Mouse (Mus musculus): ENCODE data around the gene Nudt4. TPM values are rescaled to one million over a fixed set of nuclear protein-coding genes. Genes with fewer than 3 reads are reported as not detected.
A peak's percentile ranks its signal among the peaks of the same experiment; 100 is the strongest.

Gene Nudt4
- polyA plus RNA-seq, 2 experiments = 64.7 to 108 TPM

DNA sequence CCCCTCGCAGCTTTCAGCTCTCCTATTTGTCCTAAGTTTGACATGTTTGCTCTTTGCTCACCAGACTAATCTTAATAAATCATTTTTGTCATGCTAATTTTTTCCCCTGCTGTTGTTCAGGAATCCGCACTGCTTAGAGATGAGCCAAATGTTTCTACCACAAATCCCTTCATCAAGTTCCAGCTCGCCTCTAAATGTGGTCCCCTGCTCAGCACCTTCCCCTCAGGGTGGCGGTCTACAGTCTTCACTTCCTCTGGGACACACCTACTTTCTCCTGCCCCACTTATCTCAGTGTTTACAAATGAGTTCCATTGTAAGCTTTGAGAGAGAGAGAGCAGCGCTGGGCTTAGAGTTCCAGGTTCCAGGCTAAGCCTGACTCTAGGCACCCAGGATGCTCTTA lies 36.6 kb upstream of the Nudt4 start:
- WGBS = 48% methylated on average over 5 of the region's 5 CpGs
- peak; percentile 21 for DNase-seq (ENCODE audit: low spot score)

DNA sequence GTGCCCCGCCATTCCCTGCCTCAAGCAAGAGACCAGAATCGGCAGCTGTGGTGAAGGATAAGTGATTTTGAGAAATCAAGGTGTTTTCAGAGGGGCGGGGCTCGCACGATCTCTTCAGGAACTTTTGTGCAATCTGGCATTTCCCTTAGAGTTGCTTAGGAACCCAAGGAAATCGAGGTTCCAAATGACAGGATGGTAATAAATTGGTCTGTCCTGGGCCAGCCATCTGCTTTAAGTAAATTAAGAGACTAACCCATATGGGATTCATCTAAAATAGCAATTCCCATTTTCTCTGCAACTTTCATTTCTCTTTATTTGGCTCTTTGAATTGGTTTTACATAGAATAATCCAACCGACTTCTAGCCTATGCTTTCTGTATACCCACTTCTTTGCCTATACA lies 35.8 kb upstream of the Nudt4 start:
- no peak for ATAC-seq (ENCODE audit: low FRiP score, low read depth)
- peaks cover 1% of the 10 kb centered on the region; the same call in 1 of the 2 replicates for H3K4me1 ChIP-seq (ENCODE audit: control insufficient read depth, insufficient read depth, low read length)
- no peak overlapping the region for H3K9ac ChIP-seq (ENCODE audit: low read depth, low read length, severe bottlenecking)
- no peak for DNase-seq (ENCODE audit: low spot score)
- no peaks in the 10 kb centered on the region for H3K9me3 ChIP-seq (ENCODE audit: control insufficient read depth, low read length)
- no peaks in the 10 kb centered on the region for H3K36me3 ChIP-seq (ENCODE audit: control insufficient read depth, insufficient read depth, low read length)
- TF ChIP-seq POLR2A (IDR thresholded peaks at IDR 0.05; ENCODE audit: borderline replicate concordance, extremely low read depth, insufficient read depth, insufficient read length) = no peak
- H3K27me3 ChIP-seq (ENCODE audit: control insufficient read depth, insufficient read depth, low read length) = no peaks in the 10 kb centered on the region
- H3K4me2 ChIP-seq (replicated peaks; ENCODE audit: low read depth, low read length, severe bottlenecking) = no peak overlapping the region
- 72% methylated on average over 7 of the region's 7 CpGs for WGBS
- H3K27ac ChIP-seq (replicated peaks; ENCODE audit: low read depth, low read length) = no peak overlapping the region
- no peak overlapping the region for H3K4me3 ChIP-seq (replicated peaks; ENCODE audit: low read length)

More for the DNA sequence above, 36.6 kb upstream of the Nudt4 start:
- Histone ChIP-seq H3K9ac (ENCODE audit: low read depth, low read length, severe bottlenecking) (no peak overlapping the region), H3K36me3 (ENCODE audit: control insufficient read depth, insufficient read depth, low read length) (no peaks in the 10 kb centered on the region), H3K27me3 (ENCODE audit: control insufficient read depth, insufficient read depth, low read length) (no peaks in the 10 kb centered on the region), H3K4me2 (replicated peaks; ENCODE audit: low read depth, low read length, severe bottlenecking) (no peak overlapping the region), H3K4me1 (ENCODE audit: control insufficient read depth, insufficient read depth, low read length) (peaks cover 4% of the 10 kb centered on the region; the same call in 1 of the 2 replicates), H3K27ac (replicated peaks; ENCODE audit: low read depth, low read length) (no peak overlapping the region), H3K4me3 (replicated peaks; ENCODE audit: low read length) (no peak overlapping the region), H3K9me3 (ENCODE audit: control insufficient read depth, low read length) (no peaks in the 10 kb centered on the region)
- ATAC-seq (ENCODE audit: low FRiP score, low read depth) = no peak
- TF ChIP-seq POLR2A (IDR thresholded peaks at IDR 0.05; ENCODE audit: borderline replicate concordance, extremely low read depth, insufficient read depth, insufficient read length) = no peak

- no peaks in the 10 kb centered on the region for H3K27me3 ChIP-seq (ENCODE audit: control insufficient read depth, insufficient read depth, low read length)
- H3K9me3 ChIP-seq (ENCODE audit: control insufficient read depth, low read length) = no peaks in the 10 kb centered on the region
- 81% methylated on average over 15 of the region's 15 CpGs for WGBS
- no peak overlapping the region for H3K27ac ChIP-seq (replicated peaks; ENCODE audit: low read depth, low read length)
- ATAC-seq (ENCODE audit: low FRiP score, low read depth) (no peak), DNase-seq (ENCODE audit: low spot score) (no peak)
- no peaks in the 10 kb centered on the region for H3K36me3 ChIP-seq (ENCODE audit: control insufficient read depth, insufficient read depth, low read length)
- no peak overlapping the region for H3K4me3 ChIP-seq (replicated peaks; ENCODE audit: low read length)
- H3K4me2 ChIP-seq (replicated peaks; ENCODE audit: low read depth, low read length, severe bottlenecking) = no peak overlapping the region
- TF ChIP-seq POLR2A (IDR thresholded peaks at IDR 0.05; ENCODE audit: borderline replicate concordance, extremely low read depth, insufficient read depth, insufficient read length) = no peak
- no peak overlapping the region for H3K9ac ChIP-seq (ENCODE audit: low read depth, low read length, severe bottlenecking)
- H3K4me1 ChIP-seq (ENCODE audit: control insufficient read depth, insufficient read depth, low read length) = no peaks in the 10 kb centered on the region
These were observed 34.2 kb upstream of the Nudt4 start for GRCm38 (mm10) chr10:95598056-95598587.

- Histone ChIP-seq H3K27me3 (ENCODE audit: control insufficient read depth, insufficient read depth, low read length) (no peaks in the 10 kb centered on the region), H3K36me3 (ENCODE audit: control insufficient read depth, insufficient read depth, low read length) (no peaks in the 10 kb centered on the region), H3K27ac (replicated peaks; ENCODE audit: low read depth, low read length) (no peak overlapping the region), H3K4me3 (replicated peaks; ENCODE audit: low read length) (no peak overlapping the region), H3K4me2 (replicated peaks; ENCODE audit: low read depth, low read length, severe bottlenecking) (no peak overlapping the region), H3K4me1 (ENCODE audit: control insufficient read depth, insufficient read depth, low read length) (no peaks in the 10 kb centered on the region), H3K9me3 (ENCODE audit: control insufficient read depth, low read length) (no peaks in the 10 kb centered on the region), H3K9ac (ENCODE audit: low read depth, low read length, severe bottlenecking) (no peak overlapping the region)
- no peak for TF ChIP-seq POLR2A (IDR thresholded peaks at IDR 0.05; ENCODE audit: borderline replicate concordance, extremely low read depth, insufficient read depth, insufficient read length)
- WGBS = 49% methylated on average over 8 of the region's 8 CpGs
- ATAC-seq (ENCODE audit: low FRiP score, low read depth) (no peak), DNase-seq (ENCODE audit: low spot score) (no peak)
These were observed 32.1 kb upstream of the Nudt4 start for GRCm38 (mm10) chr10:95595852-95596639.

- 65% methylated on average over 11 of the region's 11 CpGs for whole genome bisulfite sequencing
- Histone ChIP-seq H3K4me2 (replicated peaks; ENCODE audit: low read depth, low read length, severe bottlenecking) (no peak overlapping the region), H3K9me3 (ENCODE audit: control insufficient read depth, low read length) (no peaks in the 10 kb centered on the region), H3K27ac (replicated peaks; ENCODE audit: low read depth, low read length) (no peak overlapping the region), H3K4me1 (ENCODE audit: control insufficient read depth, insufficient read depth, low read length) (no peaks in the 10 kb centered on the region), H3K9ac (ENCODE audit: low read depth, low read length, severe bottlenecking) (no peak overlapping the region), H3K27me3 (ENCODE audit: control insufficient read depth, insufficient read depth, low read length) (no peaks in the 10 kb centered on the region), H3K36me3 (ENCODE audit: control insufficient read depth, insufficient read depth, low read length) (no peaks in the 10 kb centered on the region), H3K4me3 (replicated peaks; ENCODE audit: low read length) (no peak overlapping the region)
- no peak for DNase-seq (ENCODE audit: low spot score)
- no peak for TF ChIP-seq POLR2A (IDR thresholded peaks at IDR 0.05; ENCODE audit: borderline replicate concordance, extremely low read depth, insufficient read depth, insufficient read length)
- no peak for ATAC-seq (ENCODE audit: low FRiP score, low read depth)
These were observed 30.5 kb upstream of the Nudt4 start for GRCm38 (mm10) chr10:95594414-95594813.
